Mouse (Mus musculus): ENCODE results near the gene Fn1.

The Fn1 gene

DNA sequence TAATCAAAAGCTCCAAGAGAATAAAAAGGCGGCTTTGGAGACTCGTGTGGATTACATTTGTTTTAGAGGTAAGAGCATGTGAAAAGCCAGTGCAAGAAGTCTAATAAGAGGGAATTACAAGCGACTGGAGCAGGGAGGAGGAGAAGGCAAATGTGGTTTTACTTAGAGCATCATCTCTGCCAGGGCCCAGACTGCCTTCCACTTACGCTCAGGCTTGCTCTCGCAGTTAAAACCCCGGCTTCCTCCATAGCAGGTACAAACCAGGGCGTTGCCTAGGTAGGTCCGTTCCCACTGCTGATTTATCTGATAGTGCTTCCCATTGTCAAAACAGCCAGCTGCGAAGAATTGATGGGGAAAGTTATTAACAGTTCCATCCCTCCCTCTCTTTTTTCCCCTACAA, 1.7 kb downstream of the Fn1 start:
- DNase-seq (ENCODE audit: low read depth in 2 of 2, low spot score in 2 of 2), result no peak

DNA sequence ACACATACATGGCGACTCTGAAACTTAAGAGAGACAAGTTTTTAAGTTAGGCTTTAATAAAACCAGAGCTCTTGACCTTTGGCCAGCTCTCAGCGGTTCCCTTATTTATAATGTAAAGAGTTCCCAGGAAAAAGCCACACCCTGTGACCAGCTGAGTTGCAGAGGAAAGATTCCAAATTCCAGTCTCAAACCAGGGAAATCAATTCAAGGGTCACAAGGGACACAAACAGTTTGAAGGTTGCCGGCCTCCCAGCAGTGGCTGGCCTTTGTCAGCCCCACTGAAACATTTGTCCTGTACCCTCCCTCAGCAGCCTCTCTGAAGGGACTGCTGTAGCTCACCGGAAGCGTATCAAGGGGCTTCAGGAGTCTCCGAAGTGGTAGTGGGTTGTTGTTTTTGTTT, 2.3 kb downstream of the Fn1 start:
- no peak for DNase-seq (ENCODE audit: low read depth in 2 of 2, low spot score in 2 of 2)

DNA sequence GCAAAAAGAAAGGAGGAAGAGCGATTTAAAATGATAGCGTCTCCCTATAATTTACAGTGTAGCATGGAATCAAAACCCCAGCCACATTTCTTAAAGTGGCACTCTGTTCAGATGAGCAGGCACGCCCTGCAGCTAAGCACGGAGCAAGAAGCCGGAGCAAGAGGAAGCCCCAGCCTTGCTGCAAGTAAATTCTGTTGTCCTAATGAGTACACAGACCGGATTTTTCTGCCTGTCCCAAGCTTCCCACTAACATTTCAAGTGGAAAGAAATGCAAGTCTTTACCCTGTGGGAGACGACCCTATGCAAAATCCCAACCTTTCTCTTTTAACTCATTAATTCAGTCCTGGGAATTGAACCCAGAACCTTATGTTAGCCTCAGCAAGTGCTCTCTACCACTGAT, 4.8 kb downstream of the Fn1 start:
- DNase-seq (ENCODE audit: low read depth in 2 of 2, low spot score in 2 of 2), result no peak

DNA sequence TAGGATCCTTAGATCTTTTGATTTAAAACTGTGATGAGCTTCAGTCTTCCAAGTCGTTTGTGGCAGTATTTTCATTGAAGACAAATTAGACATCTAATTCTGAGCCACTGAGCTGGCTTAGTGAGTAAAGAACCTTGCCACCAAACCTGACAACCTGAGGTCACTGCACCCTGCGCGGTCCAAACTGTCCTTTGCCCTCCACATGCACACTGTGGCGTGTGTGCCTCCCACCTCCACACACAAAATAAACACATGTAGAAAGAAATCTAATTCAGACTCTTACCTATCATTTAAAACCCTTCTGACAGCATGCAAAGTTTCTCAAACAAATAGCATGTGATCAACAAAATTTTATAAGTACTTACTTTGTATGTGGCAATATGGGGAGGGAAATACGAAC, 6.2 kb downstream of the Fn1 start:
- no peak for DNase-seq (ENCODE audit: low read depth in 2 of 2, low spot score in 2 of 2)

DNA sequence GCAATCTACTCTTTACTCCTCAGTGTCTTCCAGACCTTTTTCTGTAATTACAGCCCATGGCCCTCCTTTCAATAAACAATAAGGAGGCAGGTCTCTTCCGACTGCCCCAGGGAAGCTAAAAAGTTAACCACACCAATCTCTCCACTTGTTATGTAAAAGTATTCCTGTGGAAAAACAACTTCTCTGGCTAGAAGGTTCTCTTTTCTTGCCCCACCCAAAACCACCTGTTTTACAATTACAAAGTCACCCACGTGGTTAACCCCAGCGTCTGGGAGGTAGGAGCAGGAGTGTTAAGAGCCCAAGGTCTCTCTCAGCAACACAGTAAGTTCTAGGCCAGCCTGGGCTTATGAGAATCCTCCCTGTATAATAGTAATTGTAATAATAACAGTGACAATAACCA, 7.0 kb downstream of the Fn1 start:
- DNase-seq (ENCODE audit: low read depth in 2 of 2, low spot score in 2 of 2), result no peak

DNA sequence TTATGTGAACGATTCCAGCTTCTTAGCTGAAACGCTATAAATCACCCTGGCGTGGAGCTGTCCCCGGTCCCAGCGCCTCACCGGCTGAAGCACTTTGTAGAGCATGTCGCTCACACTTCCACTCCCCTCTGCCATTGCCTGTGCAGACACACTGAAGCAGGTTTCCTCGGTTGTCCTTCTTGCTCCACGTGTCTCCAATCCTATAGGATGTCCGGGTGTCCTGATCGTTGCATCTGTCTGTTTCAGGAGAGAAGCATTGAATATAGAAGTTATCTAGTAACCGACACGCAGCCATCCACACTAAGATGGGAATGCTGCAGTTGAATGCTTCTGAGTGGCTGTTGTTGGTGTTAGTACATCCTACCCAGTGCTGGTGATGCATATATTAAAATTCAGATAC, 7.5 kb downstream of the Fn1 start:
- DNase-seq (ENCODE audit: low read depth in 2 of 2, low spot score in 2 of 2), result no peak

DNA sequence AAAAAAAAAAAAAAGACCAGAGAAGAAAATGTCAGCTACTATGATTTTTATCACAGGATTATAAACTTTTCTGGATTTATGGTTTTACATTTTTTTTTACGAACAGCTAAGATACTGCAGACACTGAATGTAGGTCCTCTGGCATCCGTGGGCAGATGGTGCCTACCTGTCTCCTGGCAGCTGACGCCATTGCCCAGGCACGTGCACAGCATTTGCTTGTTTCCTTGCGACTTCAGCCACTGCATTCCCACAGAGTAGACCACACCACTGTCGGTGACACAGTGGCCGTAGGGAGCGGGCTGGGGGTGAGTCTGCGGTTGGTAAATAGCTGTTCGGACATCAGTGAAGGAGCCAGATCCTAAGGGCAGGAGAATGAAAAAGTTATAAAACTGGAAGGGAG, 10.2 kb downstream of the Fn1 start:
- DNase-seq (ENCODE audit: low read depth in 2 of 2, low spot score in 2 of 2), result no peak

DNA sequence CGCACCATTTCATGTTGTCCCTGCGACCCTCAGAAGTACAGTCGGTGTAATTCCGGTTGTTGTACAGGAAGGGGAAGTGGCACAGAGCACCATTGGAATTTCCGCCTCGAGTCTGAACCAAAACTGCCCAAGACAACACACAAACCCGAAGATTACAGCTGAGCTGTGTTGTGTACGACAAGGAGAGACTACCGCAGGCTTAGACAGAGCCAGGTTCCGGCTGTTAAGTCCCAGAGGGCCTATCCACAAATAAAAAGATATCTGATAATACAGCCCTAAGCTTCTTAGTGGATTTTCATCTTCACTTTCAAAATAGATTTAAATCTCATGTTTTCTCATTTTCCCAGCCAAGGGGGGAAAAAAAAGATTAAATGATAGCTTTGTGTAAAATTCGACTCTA, 11.8 kb downstream of the Fn1 start:
- no peak for DNase-seq (ENCODE audit: low read depth in 2 of 2, low spot score in 2 of 2)

DNA sequence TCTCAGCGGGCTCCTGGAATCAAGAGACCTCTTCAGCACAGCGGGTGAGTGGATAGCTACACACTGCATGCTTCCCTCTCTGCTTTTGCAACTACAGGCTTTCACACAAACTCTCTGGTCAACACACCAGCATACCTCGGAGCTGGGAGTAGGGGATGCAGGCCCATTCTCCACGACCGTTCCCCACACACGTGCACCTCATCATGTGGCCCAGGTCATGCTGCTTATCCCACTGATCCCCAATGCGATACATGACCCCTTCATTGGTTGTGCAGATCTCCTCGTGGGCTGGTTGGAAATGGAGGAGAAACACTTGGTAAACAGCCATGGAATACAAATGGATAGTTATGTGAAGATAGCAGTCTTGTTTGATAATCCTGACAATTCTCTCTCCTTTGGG, 12.8 kb downstream of the Fn1 start:
- no peak for DNase-seq (ENCODE audit: low read depth in 2 of 2, low spot score in 2 of 2)

DNA sequence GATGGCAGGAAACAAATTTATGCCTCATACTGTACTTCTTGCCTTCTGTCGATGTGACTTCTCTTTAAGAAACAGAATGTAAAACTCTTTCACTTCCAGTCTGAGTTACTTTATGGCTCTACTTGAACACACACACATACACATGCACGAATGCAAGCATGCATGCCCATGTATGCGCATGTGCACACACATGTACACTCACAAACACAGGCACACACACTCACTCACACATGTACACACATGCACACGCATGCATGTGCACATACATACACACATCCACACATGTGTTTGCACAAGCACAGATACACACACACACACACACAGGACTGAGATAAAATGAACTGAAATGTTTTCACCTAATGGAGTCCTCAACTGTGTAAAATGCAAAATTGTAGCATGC, 16.3 kb downstream of the Fn1 start:
- no peak for DNase-seq (ENCODE audit: low read depth in 2 of 2, low spot score in 2 of 2)

DNA sequence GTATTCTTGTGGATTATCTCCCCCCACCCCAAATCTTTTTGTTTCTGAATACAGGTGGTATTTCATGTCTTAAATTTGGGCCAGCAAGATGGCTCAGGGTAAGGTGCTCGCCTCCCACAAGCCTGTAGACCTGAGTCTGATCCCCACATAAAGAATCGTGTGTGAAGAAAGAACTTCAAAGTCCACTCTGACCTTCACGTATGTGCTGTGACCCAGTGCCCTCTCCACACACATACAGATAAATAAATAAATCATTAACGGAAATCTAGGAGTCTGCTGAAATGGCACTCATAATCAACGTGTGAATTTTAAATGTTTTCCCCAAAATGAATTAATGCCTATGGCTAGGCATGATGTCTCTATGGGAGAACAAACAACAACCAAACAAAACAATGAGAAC, 16.9 kb downstream of the Fn1 start:
- no peak for DNase-seq (ENCODE audit: low read depth in 2 of 2, low spot score in 2 of 2)

DNA sequence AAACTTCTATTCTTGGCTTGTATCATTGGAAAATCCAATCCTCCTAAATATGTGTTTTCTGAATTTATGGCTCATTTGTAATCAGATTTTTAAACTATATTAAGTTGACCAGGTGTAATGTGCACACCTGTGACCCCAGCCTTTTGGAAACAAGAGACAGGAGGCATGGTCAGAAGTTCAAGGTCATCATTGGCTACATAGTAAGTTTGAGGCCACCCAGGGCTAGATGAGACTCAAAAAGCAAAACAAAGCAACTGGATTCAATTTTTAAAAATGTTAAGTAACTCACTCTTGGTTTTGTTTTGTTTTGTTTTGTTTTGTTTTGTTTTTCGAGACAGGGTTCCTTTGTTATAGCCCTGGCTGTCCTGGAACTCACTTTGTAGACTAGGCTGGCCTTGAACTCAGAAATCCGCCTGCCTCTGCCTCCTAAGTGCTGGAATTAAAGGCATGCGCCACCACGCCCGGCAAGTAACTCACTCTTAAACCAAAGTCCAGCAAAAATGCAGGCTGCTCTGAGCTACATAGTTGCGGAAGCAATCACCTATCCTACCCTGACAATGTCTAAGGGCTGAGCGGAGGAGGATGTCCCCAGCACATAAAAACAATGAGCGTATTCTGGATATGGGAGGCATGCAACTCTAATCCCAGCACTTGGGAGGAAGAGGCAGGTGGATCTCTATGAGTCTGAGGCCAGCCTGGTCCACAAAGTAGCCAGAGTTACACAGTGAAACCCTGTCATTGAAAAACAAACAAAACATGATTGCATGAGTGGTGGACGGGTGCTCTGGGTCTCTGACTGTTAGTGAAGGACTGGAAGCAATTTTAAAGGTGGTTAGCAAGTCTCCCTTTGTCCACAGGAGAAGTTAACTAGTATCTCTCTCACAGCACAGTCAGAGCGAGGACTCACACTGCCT, 17.6 kb downstream of the Fn1 start:
- DNase-seq (ENCODE audit: low read depth in 2 of 2, low spot score in 2 of 2), result no peak

DNA sequence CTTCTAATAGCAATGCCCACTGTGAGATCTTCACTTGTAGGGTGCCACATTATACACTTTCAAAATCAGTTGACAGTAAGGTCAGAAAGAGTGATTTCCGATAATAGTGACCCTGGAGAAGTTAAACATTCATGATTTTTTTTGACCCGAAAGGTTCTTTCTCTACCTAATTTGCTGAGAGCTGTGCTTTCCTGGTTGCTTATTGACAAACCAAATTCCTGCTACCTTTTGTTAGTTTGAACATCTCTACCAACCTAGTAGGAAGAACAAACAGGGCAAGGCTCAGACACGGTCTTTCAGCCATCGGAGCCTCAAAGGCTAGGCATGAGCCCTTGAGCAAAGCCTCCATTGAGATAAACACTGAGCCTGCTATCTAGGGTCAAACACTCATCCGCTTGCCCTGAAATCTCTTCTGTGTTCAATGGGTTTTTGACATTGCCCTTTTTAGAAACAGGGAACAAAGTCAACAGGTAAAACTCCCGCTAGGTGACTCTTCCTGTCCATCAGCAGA, 18.5 kb downstream of the Fn1 start:
- DNase-seq (ENCODE audit: low read depth in 2 of 2, low spot score in 2 of 2), result no peak

DNA sequence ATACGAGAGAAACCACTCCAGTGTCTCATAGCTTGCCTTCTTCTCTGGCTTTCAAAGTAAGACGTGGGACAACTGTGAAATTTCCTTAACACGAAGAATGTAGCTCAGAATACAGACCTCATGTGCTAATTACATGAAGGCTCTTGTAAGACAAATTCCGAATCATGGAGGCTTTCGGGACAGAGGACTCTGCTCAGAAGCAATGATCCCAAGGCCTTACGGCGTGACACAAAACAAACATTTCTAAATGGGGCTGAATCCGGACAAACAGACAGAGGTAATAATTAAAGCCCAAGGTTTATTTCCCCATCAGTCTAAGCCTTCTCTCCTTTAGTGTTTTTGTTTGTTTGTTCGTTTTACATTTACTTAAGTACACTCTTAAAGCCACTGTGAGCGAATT, 20.6 kb downstream of the Fn1 start:
- DNase-seq (ENCODE audit: low read depth in 2 of 2, low spot score in 2 of 2), result no peak

DNA sequence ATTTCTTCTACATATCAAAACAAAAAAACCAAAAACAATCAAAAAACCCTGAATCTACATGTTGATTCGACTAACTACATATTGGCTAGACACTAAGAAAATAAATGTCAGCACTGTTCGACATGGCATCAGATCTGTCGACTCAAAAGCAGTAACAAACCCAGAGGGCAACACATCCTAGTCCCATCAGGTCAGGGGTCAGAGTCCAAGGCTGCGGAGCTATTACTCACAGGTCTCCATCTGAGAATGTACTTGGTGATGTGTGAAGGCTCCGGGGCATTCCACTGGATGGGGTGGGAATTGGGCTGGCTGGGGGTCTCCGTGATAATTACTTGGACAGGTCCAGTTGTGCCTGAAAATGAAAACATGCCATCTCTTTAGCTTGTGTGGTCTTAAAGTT, 21.2 kb downstream of the Fn1 start:
- no peak for DNase-seq (ENCODE audit: low read depth in 2 of 2, low spot score in 2 of 2)

DNA sequence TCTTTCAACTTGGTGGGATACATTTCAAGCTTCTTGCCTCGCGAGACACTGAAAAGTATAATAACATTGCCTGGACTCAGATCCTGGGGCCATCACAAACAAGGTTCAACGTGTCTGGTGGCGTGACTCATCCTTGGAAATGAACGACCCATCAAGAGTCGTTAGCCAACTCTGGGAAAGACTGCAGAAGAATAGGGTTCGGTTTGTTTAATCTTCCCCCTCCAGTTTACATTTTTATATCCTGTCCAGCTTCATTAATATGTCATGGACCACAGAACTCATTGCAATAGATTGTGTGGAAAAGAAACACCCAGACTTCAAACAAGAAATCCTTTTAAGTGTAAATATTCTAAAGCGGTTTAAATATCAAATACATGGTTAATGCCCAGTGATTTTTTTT, 22.8 kb downstream of the Fn1 start:
- no peak for DNase-seq (ENCODE audit: low read depth in 2 of 2, low spot score in 2 of 2)

DNA sequence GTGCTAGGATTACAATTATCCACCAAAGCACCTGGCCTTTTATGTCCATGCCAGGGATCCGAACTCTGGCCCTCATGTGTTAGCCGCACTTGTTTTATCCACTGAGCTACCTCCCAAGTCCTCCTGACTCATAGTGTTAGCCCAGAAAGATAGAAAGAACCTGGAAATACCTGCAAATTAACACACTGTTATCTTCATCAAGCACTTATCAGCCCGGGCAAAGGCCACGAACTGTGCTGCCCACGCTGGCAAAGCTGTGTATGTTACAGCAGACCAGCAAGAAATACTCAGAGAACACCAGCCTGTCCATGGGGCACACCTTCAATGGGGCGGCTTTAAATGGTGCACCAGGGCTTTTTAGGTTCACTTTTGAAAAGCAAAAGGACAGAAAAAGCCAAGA, 29.4 kb downstream of the Fn1 start:
- no peak for DNase-seq (ENCODE audit: low read depth in 2 of 2, low spot score in 2 of 2)

DNA sequence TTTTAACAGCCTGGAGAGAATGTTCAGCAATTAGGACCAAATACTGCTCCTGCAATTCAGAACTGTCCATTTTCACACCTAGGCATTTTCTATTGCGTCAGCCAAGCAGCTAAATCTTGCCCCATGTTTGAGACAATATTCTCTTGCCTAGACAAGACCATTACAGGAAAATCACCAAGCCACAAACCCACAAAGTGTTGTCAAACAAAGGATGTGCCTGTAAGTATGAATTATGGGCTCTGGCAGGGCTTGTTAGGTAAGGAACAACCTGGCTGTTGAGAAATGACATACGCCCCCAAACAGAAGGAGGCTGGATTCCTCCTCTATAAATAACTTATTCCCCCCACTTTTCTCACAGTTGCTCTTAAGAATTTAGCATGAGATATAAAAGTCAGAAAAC, 31.5 kb downstream of the Fn1 start:
- DNase-seq (ENCODE audit: low read depth in 2 of 2, low spot score in 2 of 2), result no peak

DNA sequence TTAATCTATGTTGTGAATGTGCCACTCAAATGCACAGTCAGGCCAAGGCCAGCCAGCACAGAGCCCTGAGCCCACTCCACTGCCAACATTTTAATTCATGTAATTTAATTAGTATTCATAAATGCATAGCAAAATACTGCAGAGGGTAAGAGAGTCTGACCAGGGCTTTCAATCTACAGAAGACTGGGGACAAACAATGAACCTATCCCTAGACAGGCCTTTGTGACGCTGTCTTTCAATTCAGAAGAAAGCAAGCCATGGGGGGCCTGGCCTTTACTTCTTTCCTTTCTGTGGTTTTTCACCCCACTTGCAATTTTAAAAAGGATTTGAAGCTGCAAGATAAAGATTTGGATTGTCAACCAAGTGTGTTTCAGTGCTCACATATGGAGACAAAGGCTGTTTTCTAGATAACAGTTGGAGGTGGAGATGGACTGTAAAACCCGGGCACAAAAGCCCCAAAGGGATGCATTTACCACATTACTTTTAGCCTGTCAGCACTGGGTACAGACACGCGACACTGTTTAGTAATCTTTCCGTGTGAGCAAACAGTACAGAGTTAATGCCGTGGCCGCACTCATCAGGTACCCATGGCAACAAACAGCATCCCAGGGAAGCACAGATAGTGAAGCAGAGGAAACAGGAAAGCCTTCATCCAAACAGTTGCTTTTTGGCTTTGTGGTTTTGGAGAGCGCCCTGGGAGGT, 38.3 kb downstream of the Fn1 start:
- no peak for DNase-seq (ENCODE audit: low read depth in 2 of 2, low spot score in 2 of 2)

DNA sequence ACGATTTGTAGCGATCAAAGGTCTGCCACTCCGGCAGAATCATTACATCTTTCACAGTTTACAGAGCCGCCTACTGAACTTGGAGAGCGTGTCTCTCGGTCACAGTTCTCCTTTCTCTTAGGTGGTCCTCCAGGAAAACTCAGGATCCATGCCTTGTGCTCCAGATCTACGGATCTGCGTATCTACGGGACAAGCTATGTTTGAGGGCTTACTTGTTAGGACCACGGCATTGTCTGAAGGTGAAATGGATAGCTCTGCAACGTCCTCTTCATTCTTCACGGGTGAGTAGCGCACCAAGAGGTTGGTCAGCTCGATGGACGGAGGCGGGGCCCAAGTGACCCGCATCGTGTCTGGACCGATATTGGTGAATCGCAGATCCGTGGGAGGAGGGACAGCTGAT, 40.7 kb downstream of the Fn1 start:
- no peak for DNase-seq (ENCODE audit: low read depth in 2 of 2, low spot score in 2 of 2)

DNA sequence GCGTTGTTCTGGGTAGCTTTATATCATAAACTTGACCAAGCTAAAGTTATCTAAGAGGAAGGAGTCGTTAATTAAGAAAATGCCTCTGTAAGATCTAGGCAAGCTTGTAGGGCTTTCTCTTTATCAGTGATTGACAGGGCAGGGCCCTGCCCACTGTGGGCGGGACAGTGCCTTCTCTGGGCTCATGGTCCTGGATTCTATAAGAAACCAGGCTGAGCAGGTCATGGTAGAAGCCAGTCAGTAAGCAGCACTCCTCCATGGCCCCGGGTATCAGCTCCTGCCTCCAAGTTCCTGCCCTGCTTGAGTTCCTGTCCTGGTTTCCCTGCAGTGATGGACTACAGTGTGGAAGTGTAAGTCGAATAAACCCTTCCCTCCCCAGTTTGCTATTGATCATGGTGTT, 43.1 kb downstream of the Fn1 start:
- no peak for DNase-seq (ENCODE audit: low read depth in 2 of 2, low spot score in 2 of 2)

DNA sequence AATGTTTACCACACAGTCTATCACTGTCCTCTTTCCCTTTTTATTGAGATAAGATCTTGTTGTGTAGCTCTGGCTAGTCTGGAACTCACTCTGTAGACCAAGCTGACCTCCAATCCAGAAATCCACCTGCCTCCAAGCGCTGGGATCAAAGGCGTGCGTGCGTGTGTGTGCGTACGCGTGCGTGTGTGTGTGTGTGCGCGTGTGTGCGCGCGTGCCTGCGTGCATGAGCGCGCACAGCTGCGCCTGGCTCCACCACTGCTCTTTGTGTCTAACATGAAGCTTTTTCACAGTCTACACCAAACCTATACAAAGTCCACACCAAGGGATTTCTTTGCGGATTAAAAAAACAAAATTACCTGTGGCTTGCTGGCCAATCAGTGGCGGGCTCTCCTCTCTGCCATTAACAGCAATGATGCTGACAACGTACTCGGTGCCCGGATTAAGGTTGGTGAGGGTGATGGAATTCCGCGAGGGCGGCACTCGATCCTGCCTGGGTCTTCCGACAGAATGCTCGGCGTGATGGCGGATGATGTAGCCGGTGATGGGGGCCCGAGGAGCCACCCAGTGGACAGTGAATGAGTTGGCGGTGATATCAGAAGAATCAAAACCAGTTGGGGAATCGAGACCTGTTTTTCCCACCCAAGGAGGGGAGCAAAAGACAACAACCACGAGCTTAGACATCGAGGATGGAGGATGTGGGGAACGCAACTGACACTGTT, 43.8 kb downstream of the Fn1 start:
- DNase-seq (ENCODE audit: low read depth in 2 of 2, low spot score in 2 of 2), result no peak

All from CD8-positive naive resting alpha-beta T cell, adult 2 months (primary cell).